Mouse (Mus musculus) lung, postnatal 36 days (tissue): ENCODE measurements around the gene Gm20388.
"Not testable (repeated sequence)": the region's sequence is repeated elsewhere in the genome, so short reads cannot be mapped to it uniquely, and the experiment has no call there.

Experiments used
- DNase-seq: peaks from one replicate; pipeline ENCODE4 v3.0.0; 2022; ENCODE audit warnings: mixed read lengths

Gm20388 gene

GRCm38 (mm10) chr8:121122368-121122767 lies 1211.7 kb downstream of the Gm20388 start:
- no peak for DNase-seq

GRCm38 (mm10) chr8:121123113-121123512 lies 1212.5 kb downstream of the Gm20388 start:
- no peak for DNase-seq

- DNase-seq, result no peak
These were observed 1214.1 kb downstream of the Gm20388 start for GRCm38 (mm10) chr8:121124547-121125239.

GRCm38 (mm10) chr8:121125311-121125876 lies 1214.8 kb downstream of the Gm20388 start:
- peak; percentile 73 for DNase-seq

GRCm38 (mm10) chr8:121126191-121126590 lies 1215.5 kb downstream of the Gm20388 start:
- no peak for DNase-seq

- no peak for DNase-seq
These were observed 1216.1 kb downstream of the Gm20388 start for GRCm38 (mm10) chr8:121126694-121127093.

- DNase-seq, result peak; percentile 68
These were observed 1216.7 kb downstream of the Gm20388 start for GRCm38 (mm10) chr8:121127291-121127701.

GRCm38 (mm10) chr8:121127756-121128375 lies 1217.2 kb downstream of the Gm20388 start, which contains the start of gene Foxl1:
TSS of gene Foxl1 (plus strand) at chr8:121127940.
- DNase-seq, result no peak

- DNase-seq, result no peak
These were observed 1218.1 kb downstream of the Gm20388 start for GRCm38 (mm10) chr8:121128531-121129264.

- no peak for DNase-seq
These were observed 1218.8 kb downstream of the Gm20388 start for GRCm38 (mm10) chr8:121129265-121129940.

GRCm38 (mm10) chr8:121130522-121130921 lies 1219.9 kb downstream of the Gm20388 start:
- DNase-seq, result peak; percentile 40

- DNase-seq, result no peak
These were observed 1222.4 kb downstream of the Gm20388 start for GRCm38 (mm10) chr8:121132961-121133513.

GRCm38 (mm10) chr8:121134102-121134501 lies 1223.5 kb downstream of the Gm20388 start:
- DNase-seq, result no peak

- no peak for DNase-seq
These were observed 1223.9 kb downstream of the Gm20388 start for GRCm38 (mm10) chr8:121134512-121134911.

GRCm38 (mm10) chr8:121136856-121137255 lies 1226.2 kb downstream of the Gm20388 start:
- no peak for DNase-seq

- not testable (repeated sequence) for DNase-seq
These were observed 1235.0 kb downstream of the Gm20388 start for GRCm38 (mm10) chr8:121145457-121146134.

- no peak for DNase-seq
These were observed 1238.0 kb downstream of the Gm20388 start for GRCm38 (mm10) chr8:121148573-121149083.

- DNase-seq, result peak; percentile 68
These were observed 1241.8 kb downstream of the Gm20388 start for GRCm38 (mm10) chr8:121152394-121152793.

GRCm38 (mm10) chr8:121156990-121157491 lies 1246.4 kb downstream of the Gm20388 start:
- no peak for DNase-seq

- DNase-seq, result no peak
These were observed 1248.2 kb downstream of the Gm20388 start for GRCm38 (mm10) chr8:121158812-121159211.

- no peak for DNase-seq
These were observed 1250.8 kb downstream of the Gm20388 start for GRCm38 (mm10) chr8:121161437-121161836.
